Mouse (Mus musculus) liver, adult (tissue): ENCODE measurements around the gene Khdc1c.
"Not testable (repeated sequence)": the region's sequence is repeated elsewhere in the genome, so short reads cannot be mapped to it uniquely, and the experiment has no call there.

Source experiments
- GATA4 ChIP-seq: IDR thresholded peaks from 2 replicates; pipeline ENCODE4 v1.6.1; 2014; ENCODE audit warnings: mild to moderate bottlenecking, low read length; ENCODE audit not compliant: insufficient replicate concordance

The Khdc1c gene

GRCm38 (mm10) chr1:21368031-21368430, at the start of gene Khdc1c:
Gene Khdc1c, plus strand, starts transcription at chr1:21368331.
- TF ChIP-seq GATA4, result not testable (repeated sequence)

- TF ChIP-seq GATA4, result no peak
These were observed 46.5 kb upstream of the Khdc1c start for GRCm38 (mm10) chr1:21321656-21322055.

GRCm38 (mm10) chr1:21323996-21324574, 44.0 kb upstream of the Khdc1c start:
- TF ChIP-seq GATA4, result no peak

- TF ChIP-seq GATA4, result no peak
These were observed 43.5 kb upstream of the Khdc1c start for GRCm38 (mm10) chr1:21324633-21325032.

- peak; percentile 99 for TF ChIP-seq GATA4
These were observed 41.4 kb upstream of the Khdc1c start for GRCm38 (mm10) chr1:21326733-21327132.

GRCm38 (mm10) chr1:21333222-21333973, 34.7 kb upstream of the Khdc1c start:
- no peak for TF ChIP-seq GATA4

GRCm38 (mm10) chr1:21335836-21336235, 32.3 kb upstream of the Khdc1c start:
- TF ChIP-seq GATA4, result no peak

GRCm38 (mm10) chr1:21340745-21341144, 27.4 kb upstream of the Khdc1c start:
- TF ChIP-seq GATA4, result no peak

- no peak for TF ChIP-seq GATA4
These were observed 23.9 kb upstream of the Khdc1c start for GRCm38 (mm10) chr1:21344253-21344652.

- no peak for TF ChIP-seq GATA4
These were observed 18.8 kb upstream of the Khdc1c start, which contains the start of gene Khdc1a for GRCm38 (mm10) chr1:21349341-21349740. Gene Khdc1a, plus strand, starts transcription at chr1:21349641.

GRCm38 (mm10) chr1:21383256-21383655, 15.1 kb downstream of the Khdc1c start, which contains the start of gene Khdc1b:
Gene Khdc1b, plus strand, starts transcription at chr1:21383556.
- TF ChIP-seq GATA4, result no peak

- TF ChIP-seq GATA4, result no peak
These were observed 23.1 kb downstream of the Khdc1c start for GRCm38 (mm10) chr1:21391138-21391671.

GRCm38 (mm10) chr1:21402804-21403203, 34.7 kb downstream of the Khdc1c start:
- no peak for TF ChIP-seq GATA4

- TF ChIP-seq GATA4, result no peak
These were observed 39.1 kb downstream of the Khdc1c start for GRCm38 (mm10) chr1:21407266-21407665.

GRCm38 (mm10) chr1:21411331-21412196, 43.4 kb downstream of the Khdc1c start:
- no peak for TF ChIP-seq GATA4

GRCm38 (mm10) chr1:21412197-21412555, 44.0 kb downstream of the Khdc1c start:
- TF ChIP-seq GATA4, result no peak

- TF ChIP-seq GATA4, result no peak
These were observed 51.2 kb downstream of the Khdc1c start for GRCm38 (mm10) chr1:21419370-21419769.
